Mouse (Mus musculus): ENCODE results near the gene Dnajc7. TPM values are rescaled to one million over a fixed set of nuclear protein-coding genes. Genes with fewer than 3 reads are reported as not detected.
"Not testable (repeated sequence)": the region's sequence is repeated elsewhere in the genome, so short reads cannot be mapped to it uniquely, and the experiment has no call there.

Gene Dnajc7
- polyA plus RNA-seq, 1 experiment = 246 TPM

DNA sequence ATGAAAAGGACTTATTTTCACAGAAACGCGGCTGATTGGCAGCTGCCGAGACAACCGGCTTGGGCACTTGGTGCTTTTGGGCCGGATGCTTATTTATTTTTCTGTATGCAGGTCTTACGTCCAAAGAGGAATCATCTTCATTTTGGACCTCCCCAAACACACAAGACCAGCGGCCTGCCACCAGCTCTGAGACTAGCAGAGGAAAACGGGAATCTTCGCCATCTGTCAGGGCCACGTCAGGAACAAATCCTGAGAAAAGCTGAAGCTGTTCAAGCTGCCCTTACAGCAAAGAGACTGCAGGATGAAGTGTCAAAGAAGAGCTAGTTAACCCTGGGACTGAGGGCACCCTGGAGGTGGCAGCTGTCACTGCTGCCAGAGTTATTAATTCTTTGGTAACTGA, 14.5 kb downstream of the Dnajc7 start:
- Histone ChIP-seq H3K27ac (replicated peaks; ENCODE audit: low read depth, low read length) (0 out of 2 replicates have a peak overlapping the region, but pooled peaks have one; percentile 18), H3K4me1 (ENCODE audit: control insufficient read depth, insufficient read depth, insufficient read length, low read length) (peaks cover 18% of the 10 kb centered on the region), H3K4me3 (ENCODE audit: insufficient read depth, low read depth, low read length) (no peak overlapping the region)

DNA sequence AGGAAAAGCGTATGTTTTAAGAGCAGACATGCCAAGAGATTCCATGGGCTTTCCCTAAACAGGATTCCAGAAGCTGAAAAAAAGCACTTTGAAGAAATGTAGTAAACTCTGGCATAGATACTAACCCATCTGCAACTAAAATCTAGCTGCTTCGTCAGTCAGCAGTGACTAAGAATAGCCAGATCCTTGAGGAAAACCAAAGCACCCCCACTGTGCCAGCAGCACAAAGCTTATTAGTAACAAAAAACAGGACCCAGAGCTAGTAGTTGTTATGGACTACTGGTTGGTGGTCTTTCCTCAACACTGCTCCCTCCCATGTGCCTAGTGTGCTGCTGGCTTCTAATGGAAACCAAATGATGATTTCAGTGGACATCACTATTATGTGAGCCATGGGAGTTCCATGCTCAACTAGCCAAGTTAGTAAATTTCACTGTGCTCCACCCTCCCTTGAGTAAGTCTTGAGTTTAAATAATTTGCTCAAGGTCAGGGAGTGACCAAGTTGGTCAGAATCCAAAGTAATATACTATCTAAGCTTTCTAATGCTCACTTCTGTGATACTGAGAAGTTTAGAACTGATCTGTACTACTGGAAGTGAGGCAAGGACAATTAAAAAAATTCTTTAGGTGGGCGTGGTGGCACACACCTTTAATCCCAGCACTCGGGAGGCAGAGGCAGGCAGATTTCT, 15.5 kb downstream of the Dnajc7 start:
- H3K4me3 ChIP-seq (ENCODE audit: insufficient read depth, low read depth, low read length) = no peak overlapping the region
- H3K27ac ChIP-seq (replicated peaks; ENCODE audit: low read depth, low read length) = no peak overlapping the region
- peaks cover 14% of the 10 kb centered on the region for H3K4me1 ChIP-seq (ENCODE audit: control insufficient read depth, insufficient read depth, insufficient read length, low read length)

DNA sequence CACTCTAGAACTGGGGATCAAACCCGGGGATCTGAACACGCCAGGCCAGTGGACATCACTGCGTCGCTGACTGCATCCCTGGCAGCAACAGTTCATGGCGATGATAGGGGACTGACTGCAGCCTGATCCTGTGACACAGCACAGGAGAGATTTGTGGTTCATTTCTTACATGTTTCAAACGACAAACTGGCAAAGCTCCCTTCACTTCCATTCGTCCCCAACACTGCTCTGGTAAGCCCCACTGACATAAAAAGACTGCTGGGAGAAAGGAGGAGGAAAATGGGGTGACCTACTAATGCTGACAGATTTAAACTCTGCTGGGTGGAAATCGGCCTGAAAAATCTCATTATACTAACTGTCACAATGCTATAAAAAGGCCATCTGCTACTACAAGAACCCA, 16.2 kb downstream of the Dnajc7 start:
- H3K27ac ChIP-seq (replicated peaks; ENCODE audit: low read depth, low read length) = no peak overlapping the region
- peaks cover 9% of the 10 kb centered on the region for H3K4me1 ChIP-seq (ENCODE audit: control insufficient read depth, insufficient read depth, insufficient read length, low read length)
- H3K4me3 ChIP-seq (ENCODE audit: insufficient read depth, low read depth, low read length) = no peak overlapping the region

DNA sequence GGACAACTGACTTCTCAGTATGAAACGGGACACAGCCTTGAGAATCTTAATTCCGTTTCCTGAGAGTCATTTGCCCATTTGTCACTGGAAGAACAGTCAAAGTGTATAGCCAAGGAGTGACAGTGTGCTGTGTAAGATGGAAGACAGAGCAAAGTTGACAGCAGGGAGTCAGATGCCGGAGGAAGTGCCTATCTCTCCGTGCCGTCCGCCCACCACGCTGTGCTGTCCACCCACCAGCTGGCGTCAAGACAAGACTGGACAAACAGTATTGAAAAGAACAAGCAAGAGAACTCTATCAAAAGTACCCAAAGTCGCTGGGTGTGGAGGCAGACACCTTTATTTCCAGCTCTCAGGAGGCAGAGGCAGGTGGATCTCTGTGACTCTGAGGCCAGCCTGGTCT, 16.8 kb downstream of the Dnajc7 start:
- H3K4me3 ChIP-seq (ENCODE audit: insufficient read depth, low read depth, low read length) = no peak overlapping the region
- peaks cover 7% of the 10 kb centered on the region for H3K4me1 ChIP-seq (ENCODE audit: control insufficient read depth, insufficient read depth, insufficient read length, low read length)
- H3K27ac ChIP-seq (replicated peaks; ENCODE audit: low read depth, low read length) = no peak overlapping the region

DNA sequence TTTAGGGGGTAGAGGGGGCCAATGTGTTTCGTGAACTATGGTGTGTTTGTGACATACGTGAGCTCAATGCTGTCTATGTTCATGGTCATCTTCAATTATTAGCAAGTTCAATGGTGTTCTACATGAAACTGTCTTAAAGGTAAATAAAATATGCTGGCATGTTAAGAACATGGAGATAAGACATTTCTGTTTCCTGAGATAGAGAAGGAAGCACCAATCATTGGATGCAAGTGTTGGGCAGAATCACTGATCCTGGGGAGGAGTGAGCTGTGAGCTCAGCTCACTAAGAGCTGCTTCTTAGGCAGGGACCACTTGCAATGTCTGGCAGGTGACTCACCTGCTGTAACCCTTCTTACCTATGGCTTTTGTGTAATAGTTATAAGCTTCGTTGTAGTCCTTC, 18.6 kb downstream of the Dnajc7 start:
- Histone ChIP-seq H3K4me1 (ENCODE audit: control insufficient read depth, insufficient read depth, insufficient read length, low read length) (peaks cover 7% of the 10 kb centered on the region), H3K4me3 (ENCODE audit: insufficient read depth, low read depth, low read length) (no peak overlapping the region), H3K27ac (replicated peaks; ENCODE audit: low read depth, low read length) (no peak overlapping the region)

DNA sequence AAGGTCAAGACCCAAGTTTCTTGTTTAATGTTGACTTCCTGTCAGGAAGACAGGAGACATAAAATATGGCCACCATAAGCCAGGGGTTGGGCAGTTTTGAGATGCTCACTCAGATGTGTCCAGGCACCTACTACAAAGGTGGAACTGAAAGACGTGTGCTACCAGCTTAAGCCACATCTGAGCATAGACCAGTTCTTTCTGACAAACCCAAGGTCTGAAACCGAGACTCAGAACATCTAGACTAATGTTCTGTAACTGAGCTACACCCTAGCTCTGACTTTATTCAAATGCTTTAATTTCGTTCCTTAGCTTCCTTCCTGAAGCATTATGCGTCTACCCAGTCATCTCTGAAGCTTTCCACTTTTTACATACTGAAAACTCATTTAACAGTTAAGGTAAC, 21.9 kb downstream of the Dnajc7 start:
- Histone ChIP-seq H3K4me3 (ENCODE audit: insufficient read depth, low read depth, low read length) (no peak overlapping the region), H3K27ac (replicated peaks; ENCODE audit: low read depth, low read length) (no peak overlapping the region), H3K4me1 (ENCODE audit: control insufficient read depth, insufficient read depth, insufficient read length, low read length) (peaks cover 2% of the 10 kb centered on the region; the same call in 1 of the 2 replicates)

DNA sequence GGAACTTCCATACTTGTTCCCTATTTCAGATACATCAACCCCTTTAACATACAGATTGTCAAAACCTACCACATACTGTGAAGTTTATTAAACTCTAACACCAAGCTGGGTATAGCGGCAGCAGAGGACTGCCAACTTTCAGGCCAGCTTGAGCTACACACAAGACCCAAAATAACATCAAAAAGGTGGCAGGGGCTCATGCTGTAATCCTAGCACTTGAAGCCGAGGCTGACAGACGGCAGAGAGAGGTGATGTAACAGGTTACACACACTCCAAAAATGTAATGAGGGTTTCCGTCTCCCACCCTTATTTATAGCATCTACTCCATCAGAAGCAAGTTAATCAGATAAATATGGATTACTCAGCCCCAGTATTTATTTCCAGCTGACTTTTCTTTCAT, 24.4 kb downstream of the Dnajc7 start:
- no peak overlapping the region for H3K4me3 ChIP-seq (ENCODE audit: insufficient read depth, low read depth, low read length)
- no peak overlapping the region for H3K27ac ChIP-seq (replicated peaks; ENCODE audit: low read depth, low read length)
- no peaks in the 10 kb centered on the region for H3K4me1 ChIP-seq (ENCODE audit: control insufficient read depth, insufficient read depth, insufficient read length, low read length)

DNA sequence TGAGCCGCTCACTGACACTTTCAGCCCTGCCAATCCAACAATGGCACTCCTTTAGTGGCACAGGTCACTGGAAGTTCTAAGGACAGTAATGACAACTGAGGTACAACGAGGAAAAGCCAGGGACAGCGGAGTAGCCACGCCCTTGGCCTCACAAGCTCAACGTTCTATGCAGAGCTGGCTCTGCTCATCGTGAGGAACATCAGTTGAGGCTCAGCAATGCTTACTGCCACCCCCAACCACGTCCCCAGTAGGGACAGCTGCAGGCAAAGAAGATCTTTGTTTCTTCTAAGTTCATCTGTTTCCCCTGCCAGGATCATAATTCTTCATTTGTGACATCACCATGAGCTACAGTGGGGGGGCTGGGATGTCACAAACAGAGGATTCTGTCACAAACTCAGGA, 25.4 kb downstream of the Dnajc7 start:
- no peak overlapping the region for H3K4me3 ChIP-seq (ENCODE audit: insufficient read depth, low read depth, low read length)
- no peak overlapping the region for H3K27ac ChIP-seq (replicated peaks; ENCODE audit: low read depth, low read length)
- no peaks in the 10 kb centered on the region for H3K4me1 ChIP-seq (ENCODE audit: control insufficient read depth, insufficient read depth, insufficient read length, low read length)

DNA sequence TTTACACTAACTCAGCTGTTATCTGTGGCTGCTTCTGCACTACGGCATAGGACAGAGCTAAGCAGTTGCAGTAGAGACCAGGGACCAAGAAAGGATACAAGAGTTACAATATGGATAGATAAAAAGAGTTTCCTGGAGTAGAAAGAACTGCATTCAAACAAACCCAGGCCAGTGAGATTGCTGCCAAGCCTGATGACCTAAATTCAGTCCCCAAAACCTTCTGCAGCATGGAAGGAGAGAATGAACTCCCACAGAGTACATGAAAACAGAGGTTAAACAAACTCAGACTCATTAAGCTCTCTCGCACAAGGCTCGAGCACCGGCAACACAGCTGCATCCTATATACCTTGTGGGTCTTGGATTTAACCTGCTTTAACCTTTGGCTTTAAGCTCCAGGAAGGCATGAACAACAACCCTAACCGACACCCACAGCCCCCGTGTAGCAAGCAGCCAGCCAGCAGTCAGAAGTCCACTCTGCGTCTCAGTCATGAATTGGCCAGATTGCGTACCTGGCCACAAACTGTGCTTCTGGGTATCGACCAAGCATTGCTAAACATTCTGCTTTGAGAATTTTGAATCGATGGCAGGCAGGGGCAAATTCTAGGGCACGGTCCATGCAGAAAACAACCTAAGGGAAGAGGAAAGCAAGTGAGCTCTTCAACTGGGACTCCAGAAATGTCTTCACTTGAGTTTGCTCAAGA, 27.5 kb downstream of the Dnajc7 start:
- no peak overlapping the region for H3K4me3 ChIP-seq (ENCODE audit: insufficient read depth, low read depth, low read length)
- no peak overlapping the region for H3K27ac ChIP-seq (replicated peaks; ENCODE audit: low read depth, low read length)
- no peaks in the 10 kb centered on the region for H3K4me1 ChIP-seq (ENCODE audit: control insufficient read depth, insufficient read depth, insufficient read length, low read length)

DNA sequence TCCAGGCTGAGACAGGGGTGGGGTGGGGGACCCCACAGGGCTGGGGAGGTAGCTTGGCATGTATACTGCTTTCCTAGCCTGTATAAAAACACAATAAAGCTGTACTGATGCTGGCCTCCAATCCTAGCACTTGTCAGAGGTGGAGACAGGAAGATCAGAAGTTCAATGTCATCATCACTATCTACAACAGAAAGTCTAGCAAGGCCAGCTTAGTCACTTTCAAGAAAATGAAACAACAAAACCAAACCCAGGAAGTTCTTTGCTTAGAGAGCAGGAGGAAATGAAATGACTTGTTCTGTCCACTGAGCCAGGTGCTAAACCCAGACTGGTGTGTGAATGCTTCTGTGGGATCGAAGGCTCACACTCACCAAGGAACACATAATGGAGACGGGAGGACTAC, 31.5 kb downstream of the Dnajc7 start:
- Histone ChIP-seq H3K4me3 (ENCODE audit: insufficient read depth, low read depth, low read length) (no peak overlapping the region), H3K4me1 (ENCODE audit: control insufficient read depth, insufficient read depth, insufficient read length, low read length) (no peaks in the 10 kb centered on the region), H3K27ac (replicated peaks; ENCODE audit: low read depth, low read length) (no peak overlapping the region)

DNA sequence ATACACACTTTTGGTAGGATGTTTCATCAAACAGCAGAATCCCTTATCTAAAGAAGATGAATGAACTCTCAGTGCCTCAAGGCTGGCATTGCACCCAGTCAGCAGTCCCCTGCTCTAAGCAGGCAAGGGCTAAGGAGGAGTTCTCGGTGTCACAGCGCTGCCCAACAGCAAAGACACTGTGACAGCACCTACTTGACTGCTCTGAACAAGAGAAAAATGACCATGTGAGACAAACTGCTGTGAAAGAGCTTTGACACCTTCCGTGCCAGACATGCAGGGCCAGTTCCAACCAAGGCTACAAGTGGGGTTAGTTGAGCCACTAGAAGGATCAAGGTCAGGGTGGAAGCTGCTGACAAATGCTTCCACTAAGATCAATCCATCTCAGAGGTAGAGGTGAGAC, 34.8 kb downstream of the Dnajc7 start:
- Histone ChIP-seq H3K4me1 (ENCODE audit: control insufficient read depth, insufficient read depth, insufficient read length, low read length) (no peaks in the 10 kb centered on the region), H3K4me3 (ENCODE audit: insufficient read depth, low read depth, low read length) (no peak overlapping the region), H3K27ac (replicated peaks; ENCODE audit: low read depth, low read length) (no peak overlapping the region)

DNA sequence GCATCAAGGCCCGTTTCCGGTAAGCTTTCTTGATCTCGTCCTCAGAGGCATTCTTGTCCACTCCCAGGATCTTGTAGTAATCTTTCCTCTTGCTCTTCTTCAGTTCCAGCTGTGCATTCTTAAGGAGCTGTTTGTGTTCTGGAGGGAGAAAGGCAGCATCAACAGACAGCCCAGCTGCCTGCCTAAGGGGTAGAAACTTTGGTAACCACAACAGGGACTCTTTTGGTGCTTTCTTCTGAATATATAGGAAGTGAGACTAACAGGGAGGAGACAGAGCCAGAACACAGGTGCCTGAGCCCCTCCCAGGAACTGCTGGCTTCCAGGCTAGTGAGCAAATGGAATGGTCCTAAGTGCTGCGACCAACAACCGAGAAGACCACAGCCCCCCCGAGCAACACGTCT, 35.4 kb downstream of the Dnajc7 start:
- Histone ChIP-seq H3K27ac (replicated peaks; ENCODE audit: low read depth, low read length) (no peak overlapping the region), H3K4me1 (ENCODE audit: control insufficient read depth, insufficient read depth, insufficient read length, low read length) (no peaks in the 10 kb centered on the region), H3K4me3 (ENCODE audit: insufficient read depth, low read depth, low read length) (no peak overlapping the region)

DNA sequence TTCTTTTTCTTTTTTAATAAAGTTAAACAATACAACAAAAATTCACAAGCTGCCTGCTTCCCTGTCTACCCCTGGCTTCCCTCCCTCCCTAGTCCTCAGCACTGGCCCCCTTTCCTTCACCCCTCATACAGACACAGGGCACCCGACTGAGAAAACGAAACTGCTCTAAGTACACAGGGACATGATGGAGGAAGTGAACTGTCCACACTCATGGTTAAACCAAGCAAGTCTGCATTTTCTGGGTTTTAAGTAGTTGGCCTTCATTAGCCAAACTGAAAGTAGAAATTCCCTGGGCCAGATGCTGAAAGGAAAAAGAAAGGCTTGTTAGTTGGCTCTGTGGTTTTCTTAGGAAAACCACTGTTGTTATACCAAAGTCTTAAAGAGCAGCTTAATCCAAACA, 37.1 kb downstream of the Dnajc7 start:
- Histone ChIP-seq H3K4me3 (ENCODE audit: insufficient read depth, low read depth, low read length) (no peak overlapping the region), H3K27ac (replicated peaks; ENCODE audit: low read depth, low read length) (no peak overlapping the region), H3K4me1 (ENCODE audit: control insufficient read depth, insufficient read depth, insufficient read length, low read length) (no peaks in the 10 kb centered on the region)

DNA sequence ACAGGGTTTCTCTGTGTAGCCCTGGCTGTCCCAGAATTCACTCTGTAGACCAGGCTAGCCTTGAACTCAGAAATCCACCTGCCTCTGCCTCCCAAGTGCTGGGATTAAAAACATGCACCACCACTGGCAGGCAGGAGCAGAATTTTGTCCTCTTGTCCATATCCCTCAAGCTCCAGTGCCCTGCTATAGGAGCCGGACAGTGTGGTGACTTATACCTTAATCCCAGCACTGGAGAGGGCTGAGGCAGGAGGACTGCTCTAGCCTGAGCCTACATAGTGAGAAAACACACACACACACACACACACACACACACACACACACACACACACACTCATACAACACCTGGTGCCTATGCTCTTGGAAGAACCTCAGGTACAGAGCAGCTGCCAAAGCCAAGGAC, 37.6 kb downstream of the Dnajc7 start:
- not testable (repeated sequence) for H3K27ac ChIP-seq (replicated peaks; ENCODE audit: low read depth, low read length); H3K4me1 ChIP-seq (ENCODE audit: control insufficient read depth, insufficient read depth, insufficient read length, low read length); H3K4me3 ChIP-seq (ENCODE audit: insufficient read depth, low read depth, low read length)

DNA sequence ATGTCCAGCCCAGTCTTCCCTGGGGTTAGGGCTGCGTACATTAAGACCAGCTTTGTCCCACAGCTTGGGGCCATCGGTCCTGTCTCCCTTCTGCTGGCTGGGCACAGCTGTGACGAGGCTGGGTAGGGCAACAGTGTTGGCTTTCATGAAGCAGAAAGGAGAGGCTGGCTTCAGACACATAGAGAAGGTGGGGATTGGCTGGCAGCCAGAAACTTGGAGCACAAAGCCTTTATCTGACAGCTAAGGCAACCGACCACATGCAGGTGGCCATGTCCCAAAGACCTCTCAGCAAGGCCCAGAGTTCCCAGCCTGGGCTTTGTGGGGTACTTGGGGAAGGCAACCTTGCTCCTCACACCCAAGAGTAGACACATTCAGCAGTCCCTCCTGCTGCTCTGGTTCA, 38.2 kb downstream of the Dnajc7 start:
- no peak overlapping the region for H3K27ac ChIP-seq (replicated peaks; ENCODE audit: low read depth, low read length)
- H3K4me3 ChIP-seq (ENCODE audit: insufficient read depth, low read depth, low read length) = no peak overlapping the region
- H3K4me1 ChIP-seq (ENCODE audit: control insufficient read depth, insufficient read depth, insufficient read length, low read length) = no peaks in the 10 kb centered on the region; the same call in 1 of the 2 replicates

DNA sequence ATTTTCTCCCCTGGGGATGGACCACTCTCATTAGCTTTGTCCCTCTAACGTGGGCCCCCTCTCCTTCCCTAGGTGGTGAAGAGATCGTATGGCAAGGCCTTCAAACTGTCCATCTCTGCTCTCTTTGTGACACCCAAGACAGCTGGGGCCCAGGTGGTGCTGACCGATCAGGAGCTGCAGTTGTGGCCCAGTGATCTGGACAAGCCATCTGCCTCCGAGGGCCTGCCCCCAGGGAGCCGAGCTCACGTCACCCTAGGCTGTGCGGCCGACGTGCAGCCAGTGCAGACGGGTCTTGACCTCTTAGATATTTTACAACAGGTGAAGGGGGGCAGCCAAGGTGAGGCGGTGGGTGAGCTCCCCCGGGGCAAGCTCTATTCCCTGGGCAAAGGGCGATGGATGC, 39.7 kb downstream of the Dnajc7 start:
- H3K4me1 ChIP-seq (ENCODE audit: control insufficient read depth, insufficient read depth, insufficient read length, low read length) = no peaks in the 10 kb centered on the region; the same call in 1 of the 2 replicates
- no peak overlapping the region for H3K27ac ChIP-seq (replicated peaks; ENCODE audit: low read depth, low read length)
- no peak overlapping the region for H3K4me3 ChIP-seq (ENCODE audit: insufficient read depth, low read depth, low read length)
